Mouse (Mus musculus) left cerebral cortex, adult 9 months (tissue): Measurements from ENCODE around the gene 3830417A13Rik.

Source experiments
- DNase-seq, 2 experiments: peaks; one replicate each; pipeline ENCODE4 v3.0.0; 2022; ENCODE audit warnings: low spot score in 2 of 2

3830417A13Rik gene

DNA sequence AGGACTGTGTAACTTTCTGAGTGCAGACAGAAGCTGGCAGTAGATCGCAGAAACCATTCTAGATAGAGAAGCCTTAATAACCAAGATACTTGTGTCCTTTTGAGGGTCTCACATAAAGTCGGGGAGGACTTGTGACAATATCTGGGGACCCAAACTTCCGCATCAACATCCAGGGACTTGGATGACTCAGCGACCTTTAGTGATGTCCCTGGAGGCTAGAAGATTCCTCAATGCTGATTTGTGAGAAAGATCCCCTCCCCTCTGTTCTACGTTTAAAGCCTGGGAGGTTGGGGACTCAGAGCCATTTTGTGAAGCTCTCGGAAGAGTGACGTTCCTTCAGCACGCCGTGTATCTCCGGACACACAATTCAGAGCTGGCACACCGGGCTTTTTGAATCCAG, at the start of gene 3830417A13Rik:
Gene 3830417A13Rik, plus strand, starts transcription at position 301 of the 400 bp plus-strand sequence.
- DNase-seq = no peak

DNA sequence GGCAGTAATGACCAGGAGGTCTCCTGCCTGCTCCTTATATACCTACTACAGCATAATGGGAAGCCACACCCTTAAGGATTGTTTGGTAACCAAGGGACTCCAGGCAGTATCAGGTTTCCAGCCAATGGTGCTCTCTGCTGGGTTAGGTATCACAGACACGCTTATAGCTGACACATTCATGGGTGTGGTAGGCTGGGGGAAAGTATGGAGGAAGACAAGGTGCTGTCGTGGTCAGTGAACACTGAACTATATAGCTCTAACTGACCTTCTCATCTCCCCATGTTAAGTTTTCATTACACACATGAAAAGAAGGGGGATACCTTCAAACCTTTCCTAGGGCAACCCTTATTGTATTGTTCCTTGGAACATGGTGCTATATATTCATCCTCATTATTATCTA, 21.2 kb upstream of the 3830417A13Rik start, which contains the start of gene Gm6760:
Gene Gm6760, minus strand, starts transcription at position 101 of the 400 bp plus-strand sequence.
- no peak for DNase-seq

DNA sequence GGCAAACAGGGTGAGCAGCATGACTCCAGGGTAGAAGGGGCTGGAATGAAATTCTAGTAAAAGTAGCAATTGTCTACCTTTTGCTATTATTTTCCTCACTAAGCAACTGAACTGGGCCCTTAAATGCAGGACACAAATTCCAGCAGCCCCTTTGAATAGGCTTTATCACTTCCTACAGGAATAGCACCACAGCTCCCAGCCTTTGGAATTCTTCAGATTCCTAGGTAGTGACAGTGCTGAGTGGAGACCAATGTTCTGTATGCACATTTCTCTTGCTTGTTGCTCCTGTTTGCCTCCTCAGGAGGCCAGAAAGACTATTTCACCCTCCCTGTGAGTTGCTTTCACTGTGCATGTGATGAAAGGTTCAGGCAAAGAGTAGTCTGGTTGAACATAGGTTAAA, 7.9 kb downstream of the 3830417A13Rik start:
- no peak for DNase-seq
